Mouse (Mus musculus) c-Kit-positive CD71-positive TER-119-negative erythroid progenitor cells, embryonic 14.5 days (primary cell): ENCODE measurements around the gene Trappc2l.
A peak's percentile ranks its signal among the peaks of the same experiment; 100 is the strongest.
"Not testable (repeated sequence)": the region's sequence is repeated elsewhere in the genome, so short reads cannot be mapped to it uniquely, and the experiment has no call there.

Experiments
- DNase-seq: peaks from one replicate; pipeline ENCODE4 v3.0.0-alpha.2; 2013; ENCODE audit warnings: low read depth

Trappc2l gene

DNA sequence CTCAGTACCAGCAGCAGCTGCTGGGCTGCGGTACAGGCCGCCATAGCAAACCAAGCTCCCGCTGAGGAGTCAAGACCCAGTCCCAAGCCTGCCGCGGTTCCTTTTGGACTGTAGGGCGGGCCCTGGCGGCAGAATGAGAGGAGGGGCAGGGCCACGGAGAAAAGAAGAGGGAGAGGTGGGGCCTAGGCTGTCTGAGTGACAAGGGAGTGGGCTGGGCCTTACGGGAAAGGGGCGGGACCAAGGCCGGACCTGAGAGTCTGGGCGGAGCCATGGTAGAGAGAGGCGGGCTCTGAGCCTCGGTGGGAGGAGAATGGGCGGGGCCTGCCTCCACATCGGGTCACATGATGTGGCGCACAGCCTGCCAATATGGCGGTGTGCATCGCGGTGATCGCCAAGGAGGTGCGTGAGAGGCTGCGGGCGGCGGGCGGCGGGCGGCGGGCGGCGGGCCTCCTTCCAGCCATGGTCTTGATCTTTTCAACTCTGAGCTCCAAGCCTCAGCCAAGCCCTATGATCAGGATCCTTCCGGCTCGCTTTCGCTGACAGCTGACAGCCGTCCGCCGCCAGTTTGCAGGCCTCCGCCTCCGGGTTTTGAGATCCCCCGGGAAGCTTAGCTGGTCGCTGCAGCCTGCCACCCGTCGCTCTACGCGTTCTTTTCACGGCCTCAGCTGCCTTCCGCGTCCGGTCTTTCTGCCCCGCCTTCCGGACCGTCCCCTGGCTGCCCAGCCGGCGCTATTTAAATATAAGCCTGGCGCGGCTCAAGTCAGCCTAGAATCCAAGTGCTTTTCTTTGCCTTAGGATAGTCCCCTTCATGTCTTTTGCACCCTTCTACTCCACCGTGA, at the start of gene Trappc2l, which contains the start of gene Galns:
Trappc2l (plus strand) TSS at position 346 of the 839 bp plus-strand sequence.
Galns (minus strand) TSS at position 169 of the 839 bp plus-strand sequence.
- DNase-seq, result peak; percentile 95

DNA sequence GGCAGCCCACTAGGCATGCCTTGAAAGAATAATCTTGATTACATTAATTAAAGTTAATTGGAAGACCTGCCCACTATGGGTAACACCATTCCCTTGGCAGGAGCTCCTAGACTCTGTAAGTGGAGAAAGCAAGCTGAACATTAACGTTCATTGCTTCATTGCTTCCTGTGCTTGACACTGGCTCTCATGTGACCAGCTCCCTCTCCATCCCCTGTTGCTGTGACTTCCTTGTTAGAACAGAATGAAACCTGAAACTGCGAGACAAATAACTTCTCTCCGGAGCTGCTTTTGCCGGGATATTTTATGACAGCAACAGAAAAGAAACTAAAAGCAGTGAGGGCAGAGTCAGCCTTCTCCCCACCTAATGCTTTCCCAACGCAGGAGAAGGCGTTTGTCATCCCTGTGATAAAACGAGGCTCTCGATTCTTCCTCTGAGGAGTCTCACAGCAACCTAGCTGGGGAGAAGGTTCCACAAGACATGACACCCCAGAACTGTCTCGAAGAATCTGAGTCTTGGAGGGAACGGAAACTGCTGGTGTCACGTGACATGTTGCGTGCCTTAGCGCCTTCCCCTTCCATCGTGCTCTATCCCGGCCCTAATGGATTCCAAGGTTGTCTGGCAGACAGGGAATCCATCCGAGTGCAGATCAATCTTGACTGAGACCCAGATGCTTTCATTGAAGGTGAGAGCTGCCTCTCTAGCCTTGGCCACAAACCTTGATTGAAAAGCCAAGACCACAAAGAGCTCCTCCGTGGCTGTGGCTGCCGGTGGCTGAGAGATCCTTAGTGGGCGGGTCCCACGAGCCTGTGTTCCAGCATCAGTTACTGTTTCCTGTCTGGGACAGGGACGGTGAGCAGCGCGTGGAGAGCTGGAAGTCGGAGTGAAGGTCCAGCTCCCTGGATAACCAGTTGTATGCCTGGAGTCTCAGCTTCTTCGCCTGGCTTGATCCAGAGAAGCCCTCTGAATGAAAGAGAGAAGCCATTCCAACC, 46.8 kb upstream of the Trappc2l start:
- no peak for DNase-seq

DNA sequence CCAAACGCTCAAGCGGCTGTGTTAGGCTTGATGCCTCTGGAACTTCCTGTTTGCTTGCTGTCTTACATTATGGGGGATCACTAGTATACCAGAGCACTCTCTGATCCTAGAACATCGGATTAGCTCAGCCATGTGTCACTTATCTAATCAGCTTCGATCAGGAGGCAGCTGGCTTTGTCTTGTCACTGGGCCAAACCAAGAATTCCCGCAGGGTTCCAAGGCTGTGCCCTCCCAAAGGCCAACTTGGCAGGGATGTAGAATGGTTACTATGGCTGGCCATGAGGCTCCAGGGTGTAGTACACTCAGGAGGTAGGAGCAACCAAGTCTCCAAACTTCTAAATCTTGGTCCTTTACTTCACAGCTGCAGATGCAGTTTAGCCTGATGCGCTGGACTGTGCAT, 44.7 kb upstream of the Trappc2l start:
- DNase-seq, result no peak

DNA sequence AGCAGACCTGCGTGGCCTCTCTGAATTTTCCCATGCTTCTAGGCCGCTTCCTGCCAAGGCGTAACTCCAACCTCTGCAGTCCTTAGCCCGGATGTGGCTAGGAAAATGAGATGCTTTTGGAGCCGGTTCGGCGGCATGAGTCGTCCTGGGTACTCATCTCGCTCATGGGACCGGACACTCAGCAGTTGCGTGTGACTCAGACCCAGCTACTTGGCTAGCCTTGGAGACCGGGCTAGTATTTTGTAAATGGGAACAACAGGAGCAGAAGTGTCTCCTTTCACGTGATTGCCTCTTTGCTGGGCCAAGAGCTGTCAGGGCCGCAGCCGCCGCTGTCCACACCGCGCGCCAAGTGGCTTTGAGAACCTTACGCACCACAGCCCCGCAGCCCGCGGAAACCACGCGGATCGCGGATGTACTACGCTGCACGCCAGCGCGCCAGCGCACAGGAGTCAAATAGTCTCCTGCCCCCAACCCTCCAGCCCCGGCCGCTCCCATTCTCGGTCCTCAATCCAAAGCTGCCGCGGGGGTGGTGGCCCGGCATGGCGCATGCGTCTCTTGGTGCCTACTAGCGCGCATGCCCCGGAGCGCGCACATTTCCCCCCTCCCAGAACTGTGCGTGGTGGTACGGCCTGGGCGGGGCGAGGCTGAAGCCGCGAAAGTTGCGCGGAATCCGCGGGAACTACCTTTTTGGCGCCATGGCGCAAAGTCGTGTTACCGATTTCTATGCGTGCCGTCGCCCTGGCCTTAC, 43.9 kb upstream of the Trappc2l start, which contains the start of gene Cdt1:
Cdt1 (plus strand) TSS at position 655 of the 748 bp plus-strand sequence.
- peak; percentile 92 for DNase-seq

DNA sequence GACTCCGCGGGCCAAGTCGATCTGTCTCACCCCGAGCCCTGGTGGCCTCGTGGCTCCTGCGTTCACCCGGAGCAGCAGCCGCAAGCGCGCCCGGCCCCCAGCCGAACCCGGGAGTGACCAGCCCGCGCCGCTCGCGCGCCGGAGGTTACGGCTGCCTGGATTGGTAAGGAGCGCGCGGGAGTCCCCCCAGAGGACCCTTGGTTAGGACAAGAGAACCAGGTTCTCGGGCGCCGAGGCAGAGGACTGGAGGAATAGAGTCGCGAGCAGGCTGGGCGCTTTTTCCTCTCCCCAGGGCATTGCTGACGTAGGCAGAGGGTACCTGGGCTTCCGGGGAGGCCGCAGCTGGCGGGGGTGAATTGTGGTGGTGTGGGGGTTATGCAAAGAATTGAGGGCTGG, 43.3 kb upstream of the Trappc2l start:
- no peak for DNase-seq

DNA sequence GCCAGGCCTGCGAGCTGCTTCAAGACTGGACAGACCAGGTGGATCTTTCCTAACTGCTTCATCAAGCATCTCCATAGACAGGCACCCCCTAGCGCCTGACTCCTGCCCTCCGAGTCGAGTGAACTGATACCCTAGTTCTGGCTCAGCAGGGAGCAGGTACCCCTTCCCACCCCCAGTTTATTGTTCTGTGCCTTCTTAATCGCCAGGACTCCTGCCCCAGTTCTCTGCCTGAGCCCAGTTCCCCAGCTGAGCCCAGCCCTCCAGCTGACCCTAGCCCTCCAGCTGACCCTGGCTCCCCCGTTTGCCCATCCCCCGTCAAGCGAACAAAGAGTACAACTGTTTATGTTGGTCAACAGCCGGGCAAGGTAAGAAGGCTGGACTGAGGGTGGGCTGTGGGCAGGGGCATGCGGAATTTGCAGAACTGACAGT, 42.5 kb upstream of the Trappc2l start:
- no peak for DNase-seq

DNA sequence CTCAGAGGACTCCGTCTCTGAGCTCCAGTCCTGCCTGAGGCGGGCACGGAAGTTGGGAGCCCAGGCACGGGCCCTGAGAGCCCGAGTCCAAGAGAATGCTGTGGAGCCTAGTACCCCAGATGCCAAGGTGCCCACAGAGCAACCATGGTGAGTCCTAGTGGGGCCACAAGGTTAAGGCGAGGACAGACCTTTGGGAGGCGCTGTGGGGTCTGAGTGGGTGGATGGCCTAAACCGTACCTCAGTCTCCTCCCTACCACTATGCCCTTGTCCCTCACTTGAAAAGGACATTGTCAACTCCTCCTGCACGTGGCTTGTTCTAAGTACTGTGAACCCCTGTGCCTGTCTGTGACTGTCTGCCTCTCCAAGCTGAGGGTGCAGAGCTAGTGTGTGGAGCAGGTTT, 42.1 kb upstream of the Trappc2l start:
- DNase-seq, result no peak

DNA sequence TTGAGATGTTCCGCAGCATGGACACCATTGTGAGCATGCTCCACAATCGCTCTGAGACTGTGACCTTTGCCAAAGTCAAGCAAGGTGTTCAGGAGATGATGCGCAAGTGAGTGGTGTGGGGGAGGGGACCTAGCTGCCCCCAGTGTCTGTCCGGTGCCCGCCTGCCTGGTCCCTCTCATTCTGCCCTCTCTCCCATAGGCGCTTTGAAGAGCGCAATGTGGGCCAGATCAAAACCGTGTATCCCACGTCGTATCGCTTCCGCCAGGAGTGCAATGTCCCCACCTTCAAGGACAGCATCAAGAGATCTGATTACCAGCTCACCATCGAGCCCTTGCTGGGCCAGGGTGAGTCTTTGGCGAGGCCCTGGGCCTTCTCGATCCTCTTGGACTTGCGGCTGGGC, 41.4 kb upstream of the Trappc2l start:
- DNase-seq, result no peak

DNA sequence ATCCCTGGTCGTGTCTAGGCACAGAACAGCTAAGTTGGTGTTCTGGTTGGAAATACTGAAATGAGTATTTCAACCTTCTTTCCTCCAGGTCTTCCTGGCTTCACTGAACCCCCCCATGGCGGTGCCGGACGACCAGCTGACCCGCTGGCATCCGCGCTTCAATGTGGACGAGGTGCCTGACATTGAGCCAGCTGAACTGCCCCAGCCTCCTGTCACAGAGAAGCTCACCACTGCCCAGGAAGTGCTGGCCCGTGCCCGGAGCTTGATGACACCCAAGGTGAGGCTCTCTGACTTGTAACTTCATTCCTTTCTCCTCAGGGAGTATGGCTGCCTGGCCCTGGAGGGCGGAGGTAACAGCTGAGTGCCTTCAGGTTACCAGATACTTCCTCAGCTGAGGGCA, 40.3 kb upstream of the Trappc2l start:
- no peak for DNase-seq

DNA sequence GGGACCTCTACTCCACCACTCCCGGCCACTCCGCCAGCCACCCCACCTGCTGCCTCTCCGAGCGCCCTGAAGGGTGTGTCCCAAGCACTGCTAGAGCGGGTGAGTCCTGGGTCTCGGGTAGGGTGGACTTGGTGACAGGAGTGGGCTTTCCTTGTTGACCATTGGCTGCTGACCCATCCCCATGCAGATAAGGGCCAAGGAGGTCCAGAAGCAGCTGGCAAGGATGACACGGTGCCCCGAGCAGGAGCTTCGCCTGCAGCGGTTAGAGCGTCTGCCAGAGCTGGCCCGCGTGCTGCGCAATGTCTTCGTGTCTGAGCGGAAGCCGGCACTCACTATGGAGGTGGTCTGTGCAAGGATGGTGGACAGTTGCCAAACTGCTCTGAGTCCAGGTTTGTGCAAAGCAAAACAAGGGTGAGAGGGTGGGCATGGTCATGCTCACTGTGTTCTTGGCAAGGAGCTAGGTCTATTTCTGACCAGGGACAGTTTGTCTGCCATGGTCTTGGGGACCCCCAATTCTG, 39.6 kb upstream of the Trappc2l start:
- no peak for DNase-seq

DNA sequence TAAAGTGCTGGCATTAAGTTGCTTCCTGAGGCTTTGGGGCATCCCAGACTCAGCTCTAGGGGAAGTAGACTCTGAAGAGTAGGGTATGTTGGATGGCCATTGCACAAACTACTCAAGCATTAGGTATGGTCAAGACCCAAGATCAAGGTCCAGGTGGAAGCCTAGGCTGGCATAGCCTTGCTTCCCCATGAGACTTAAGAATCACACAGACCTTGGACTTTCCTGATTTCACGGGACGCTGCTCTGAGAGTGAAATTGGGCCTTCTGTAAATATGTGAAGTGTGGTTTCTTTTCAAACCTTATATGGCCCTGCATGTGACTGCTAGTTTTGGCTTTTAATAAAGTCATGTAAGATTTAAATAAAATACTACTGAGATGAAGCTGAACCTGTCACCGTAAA, 38.7 kb upstream of the Trappc2l start:
- no peak for DNase-seq

DNA sequence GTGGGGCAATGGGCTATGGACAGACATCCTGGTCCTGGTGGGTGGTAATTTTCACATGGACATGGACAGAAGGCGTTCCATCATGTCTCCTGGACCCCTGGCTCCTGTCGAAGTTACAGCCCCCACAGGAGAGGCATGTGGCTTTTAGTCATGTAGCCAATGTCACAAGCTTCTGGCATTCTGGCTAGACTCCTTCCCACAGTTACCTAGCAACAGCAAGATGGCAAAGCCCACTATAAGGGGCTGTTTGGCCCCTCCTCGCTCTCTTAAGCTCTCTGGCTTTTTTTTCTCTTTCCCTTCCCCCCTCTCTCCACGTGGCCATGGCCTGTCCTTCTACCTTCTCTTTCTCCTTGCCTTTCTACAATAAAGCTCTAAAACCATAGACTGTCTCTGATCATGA, 38.3 kb upstream of the Trappc2l start:
- not testable (repeated sequence) for DNase-seq

DNA sequence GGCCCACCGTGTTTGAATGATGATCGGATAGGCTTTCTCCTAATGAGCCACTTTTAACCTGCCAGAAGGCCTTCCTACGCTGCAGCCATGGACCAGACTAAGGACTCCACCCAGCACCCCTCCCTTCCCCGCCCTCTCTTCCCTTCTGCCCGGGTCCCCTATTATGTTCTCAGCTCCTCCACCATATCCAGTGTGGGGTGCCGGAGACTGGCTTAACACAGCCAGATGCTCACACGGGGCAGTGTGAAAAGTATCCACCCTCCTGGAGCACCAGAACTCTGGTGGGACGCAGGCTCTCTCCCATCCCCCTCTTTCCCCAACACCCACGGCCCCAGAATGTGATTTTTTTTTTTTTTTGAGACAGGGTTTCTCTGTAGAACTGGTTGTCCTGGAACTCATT, 37.9 kb upstream of the Trappc2l start:
- DNase-seq, result no peak

DNA sequence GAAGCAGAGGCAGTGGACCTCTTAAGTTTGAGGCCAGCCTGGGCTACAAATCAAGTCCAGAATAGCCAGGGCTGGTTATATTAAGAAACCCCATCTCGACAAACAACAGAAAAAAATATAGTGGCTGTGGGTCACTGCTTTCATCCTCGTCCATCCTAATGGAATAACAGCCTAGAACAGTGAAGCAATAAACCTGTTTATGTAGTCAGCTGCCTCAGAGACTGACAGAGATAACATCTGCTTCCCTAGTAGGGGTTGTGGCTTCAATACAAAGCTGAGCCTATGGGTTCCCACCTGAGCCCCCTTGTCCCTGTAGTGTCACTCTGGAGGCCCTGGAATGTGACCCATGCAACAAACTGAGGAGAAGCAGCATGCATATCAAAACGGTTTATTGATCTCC, 37.2 kb upstream of the Trappc2l start:
- DNase-seq, result no peak

DNA sequence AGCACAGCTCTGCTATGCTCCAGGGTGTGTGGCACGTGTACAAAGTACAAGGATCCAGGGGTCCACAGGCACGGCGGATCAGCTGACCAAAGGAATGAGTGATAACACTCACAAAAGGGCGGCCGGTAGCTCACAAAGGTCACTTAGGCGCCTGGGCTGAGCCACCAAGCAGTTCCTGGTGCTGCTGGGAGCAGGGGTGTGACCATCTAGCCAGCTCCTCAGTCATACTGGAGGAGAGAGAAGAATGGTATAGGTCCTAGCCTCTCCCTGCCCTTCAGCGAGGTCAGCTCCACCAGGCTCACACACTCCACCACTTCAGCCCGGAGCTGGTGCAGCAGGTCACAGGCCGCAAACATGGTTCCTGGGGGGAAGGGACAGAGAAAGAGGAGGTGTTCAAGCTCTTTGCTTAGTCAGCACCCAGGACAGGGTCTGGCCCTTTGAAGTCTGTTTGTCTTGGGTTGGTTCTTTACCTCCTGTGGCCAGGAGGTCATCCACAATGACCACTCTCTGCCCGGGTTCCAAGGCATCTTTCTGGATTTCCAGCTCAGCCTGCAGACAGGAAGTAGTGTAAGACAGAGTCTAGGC, 36.7 kb upstream of the Trappc2l start:
- DNase-seq, result no peak

DNA sequence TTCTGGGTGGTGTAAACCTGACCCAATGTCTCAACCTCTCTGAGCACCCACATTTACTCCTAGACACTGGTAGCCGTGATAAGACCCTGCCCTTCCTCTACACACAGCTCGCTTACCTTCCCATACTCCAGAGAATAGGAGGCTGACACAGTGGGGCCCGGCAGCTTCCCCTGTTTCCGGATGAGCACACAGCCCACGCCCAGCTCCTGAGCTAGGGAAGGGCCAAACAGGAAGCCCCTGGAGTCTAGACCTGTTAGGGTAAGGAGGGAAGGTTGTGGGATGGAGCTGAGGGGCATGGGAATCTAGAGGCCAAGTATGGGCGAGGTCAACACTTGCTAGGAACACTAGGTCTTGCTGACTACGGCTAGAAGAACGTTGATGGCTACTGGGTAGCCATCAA, 36.2 kb upstream of the Trappc2l start:
- DNase-seq, result no peak

DNA sequence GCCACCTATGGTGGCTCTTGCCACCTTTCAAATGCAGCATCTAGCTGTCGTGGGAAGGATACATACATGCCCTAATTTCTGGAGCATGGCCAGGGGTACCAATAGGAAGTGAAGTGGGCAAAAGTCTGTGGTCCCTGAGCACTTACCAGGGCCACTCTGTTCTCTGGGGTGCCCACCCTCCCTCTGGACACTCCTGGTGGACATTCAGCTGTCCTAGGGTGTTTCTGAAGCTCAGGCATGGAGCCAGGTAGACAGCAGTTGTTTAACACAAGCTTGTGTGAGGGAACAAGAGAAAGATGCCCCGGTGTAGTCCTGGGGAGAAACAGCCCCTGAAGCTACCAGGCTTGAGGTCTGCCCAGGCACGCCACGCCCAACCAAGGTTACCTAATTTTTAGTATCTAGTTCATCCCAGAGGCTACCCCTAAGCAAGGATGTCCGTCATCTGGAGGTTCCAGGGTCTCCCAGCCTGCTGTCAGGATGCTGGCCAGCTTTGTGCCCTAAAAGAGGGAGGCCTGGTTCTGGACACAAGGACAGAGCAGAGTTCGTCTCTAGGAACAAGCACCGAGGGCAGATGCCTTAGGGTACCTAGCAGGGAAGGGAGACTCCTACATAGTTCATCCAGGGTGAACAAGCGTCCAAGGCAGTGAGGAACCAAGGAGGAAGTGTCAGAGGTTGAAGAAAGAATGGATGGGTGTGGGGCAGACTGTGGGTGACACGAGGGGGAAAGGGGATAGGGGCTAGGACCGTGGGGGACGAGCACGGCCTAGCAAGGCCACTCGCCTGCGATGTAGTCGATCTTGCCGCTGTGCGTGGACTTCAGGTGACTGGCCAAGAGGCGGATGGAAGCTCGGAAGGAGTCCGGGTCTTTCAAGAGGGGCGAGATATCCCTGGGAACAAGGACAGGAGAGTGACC, 35.4 kb upstream of the Trappc2l start:
- DNase-seq, result no peak

DNA sequence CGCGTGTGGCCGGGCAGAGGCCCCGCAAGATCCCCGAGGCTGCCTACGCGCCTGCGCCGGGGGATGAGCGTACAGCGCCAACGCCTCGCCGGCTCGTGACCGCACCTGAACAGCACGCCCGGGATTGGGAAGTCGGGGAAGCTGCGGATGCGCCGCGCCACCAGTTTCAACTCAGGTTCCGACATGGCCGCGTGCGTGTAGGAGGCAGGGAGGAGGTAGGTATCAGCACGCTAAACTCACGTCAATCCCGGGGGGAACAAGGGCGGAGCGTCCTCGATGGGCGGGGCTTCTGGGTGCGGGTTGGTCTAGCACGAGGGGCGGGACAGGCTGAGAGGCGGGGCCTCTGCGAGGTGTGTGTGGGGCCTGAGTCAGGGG, 34.8 kb upstream of the Trappc2l start, which contains the start of gene Aprt:
Aprt (minus strand) TSS at position 262 of the 375 bp plus-strand sequence.
- DNase-seq, result peak; percentile 95

DNA sequence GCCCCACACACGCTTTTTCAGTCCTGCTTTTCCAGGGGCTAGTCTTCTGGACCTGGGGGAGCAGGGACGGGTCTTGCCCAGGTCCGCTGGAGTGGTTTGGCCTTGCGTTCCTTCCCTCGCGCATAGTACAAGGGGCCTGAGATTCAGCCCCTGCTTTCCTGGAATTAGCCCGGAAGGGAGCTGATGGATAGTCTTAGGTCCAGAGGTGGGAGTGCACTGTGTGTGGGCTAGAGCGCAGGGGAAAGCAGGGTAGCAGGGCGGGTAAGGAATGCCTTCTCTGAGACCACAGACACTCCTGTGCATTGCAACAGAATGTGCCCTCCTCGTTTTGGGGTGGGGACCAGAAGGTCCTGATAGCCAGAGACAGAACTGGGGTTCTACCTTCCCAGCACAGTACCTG, 34.3 kb upstream of the Trappc2l start:
- DNase-seq, result no peak

DNA sequence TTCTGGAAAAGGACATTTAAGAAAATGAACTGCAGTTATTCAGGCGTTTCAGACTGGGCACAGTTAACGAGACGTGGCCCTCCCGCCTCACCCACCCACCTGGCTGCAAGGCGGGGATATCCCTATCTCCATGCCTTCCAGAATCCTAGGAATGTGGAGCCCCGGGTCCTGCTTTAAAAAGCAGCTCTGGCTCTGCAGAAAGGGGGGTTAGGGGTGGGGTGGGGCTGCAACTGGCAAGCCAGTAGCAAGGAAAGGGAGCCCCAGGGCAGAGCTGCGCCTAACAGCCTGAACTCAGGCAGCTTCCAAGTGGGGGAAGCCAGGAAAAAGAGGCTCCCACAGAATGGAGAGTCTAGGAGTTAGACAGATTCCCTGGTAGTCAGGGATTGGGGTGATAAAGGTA, 32.2 kb upstream of the Trappc2l start:
- no peak for DNase-seq
